Mouse (Mus musculus) kidney, embryonic 15.5 days (tissue): ENCODE measurements around the gene Cfap126. TPM values are rescaled to one million over a fixed set of nuclear protein-coding genes. Genes with fewer than 3 reads are reported as not detected.
"Not testable (repeated sequence)": the region's sequence is repeated elsewhere in the genome, so short reads cannot be mapped to it uniquely, and the experiment has no call there.

Experiments
- ATAC-seq: fragments of 200-750 bp; cut with Nextera tagmentation; replicated peaks from 2 replicates; pipeline ENCODE4 v1.8.0; 2017; ENCODE audit warnings: moderate TSS enrichment; ENCODE audit not compliant: low FRiP score
- H3K27ac ChIP-seq: fragments of 300-500 bp; sonication (generic); 2 replicates; pipeline ENCODE4 v1.5.1; 2015; ENCODE audit warnings: mild to moderate bottlenecking, inconsistent platforms
- H3K27me3 ChIP-seq: fragments of 300-500 bp; sonication (generic); 2 replicates; pipeline ENCODE4 v1.6.1; 2015; ENCODE audit warnings: inconsistent platforms
- H3K36me3 ChIP-seq: fragments of 300-500 bp; sonication (generic); 2 replicates; pipeline ENCODE4 v1.6.1; 2015; ENCODE audit warnings: inconsistent platforms
- H3K4me1 ChIP-seq: fragments of 300-500 bp; sonication (generic); 2 replicates; pipeline ENCODE4 v1.6.1; 2015; ENCODE audit warnings: inconsistent platforms
- H3K4me2 ChIP-seq: fragments of 300-500 bp; sonication (generic); 2 replicates; pipeline ENCODE4 v1.6.1; 2015; ENCODE audit warnings: moderate library complexity, mild to moderate bottlenecking, inconsistent platforms
- H3K4me3 ChIP-seq: fragments of 300-500 bp; sonication (generic); replicated peaks from 2 replicates; pipeline ENCODE4 v1.5.1; 2015; ENCODE audit warnings: mild to moderate bottlenecking, inconsistent platforms
- H3K9ac ChIP-seq: fragments of 300-500 bp; sonication (generic); 2 replicates; pipeline ENCODE4 v1.6.1; 2015; ENCODE audit warnings: mild to moderate bottlenecking, inconsistent platforms
- H3K9me3 ChIP-seq: fragments of 300-500 bp; sonication (generic); replicated peaks from 2 replicates; pipeline ENCODE4 v1.6.1; 2016; ENCODE audit warnings: inconsistent platforms
- WGBS: fragments of 180-500 bp; shearing (Covaris S2); methylation state at CpG from one replicate; pipeline ENCODE4 v1.1.7; 2015; ENCODE audit warnings: mixed read lengths; 5-methylcytosine and 5-hydroxymethylcytosine counted together
- polyA plus RNA-seq: library from polyadenylated mRNA; unstranded; fragments of >200 nt; fragmentation: Nextera tagmentation; extraction: Ambion mirVana; gene quantifications from 2 replicates; pipeline ENCODE4 v1.2.1, GENCODE M21; 2015

The Cfap126 gene
- polyA plus RNA-seq, 1 experiment from 2014 or later: 2.0 TPM

- Histone ChIP-seq H3K4me2 (no peak overlapping the region), H3K4me3 (no peak overlapping the region), H3K9ac (no peak overlapping the region), H3K9me3 (no peaks in the 10 kb centered on the region), H3K27ac (no peak overlapping the region), H3K27me3 (no peaks in the 10 kb centered on the region), H3K36me3 (peaks cover 95% of the 10 kb centered on the region), H3K4me1 (no peaks in the 10 kb centered on the region)
- no peak for ATAC-seq
- WGBS: 98% methylated on average over 2 of the region's 2 CpGs
These were observed 21.9 kb downstream of the Cfap126 start for GRCm38 (mm10) chr1:171135600-171135999.

DNA sequence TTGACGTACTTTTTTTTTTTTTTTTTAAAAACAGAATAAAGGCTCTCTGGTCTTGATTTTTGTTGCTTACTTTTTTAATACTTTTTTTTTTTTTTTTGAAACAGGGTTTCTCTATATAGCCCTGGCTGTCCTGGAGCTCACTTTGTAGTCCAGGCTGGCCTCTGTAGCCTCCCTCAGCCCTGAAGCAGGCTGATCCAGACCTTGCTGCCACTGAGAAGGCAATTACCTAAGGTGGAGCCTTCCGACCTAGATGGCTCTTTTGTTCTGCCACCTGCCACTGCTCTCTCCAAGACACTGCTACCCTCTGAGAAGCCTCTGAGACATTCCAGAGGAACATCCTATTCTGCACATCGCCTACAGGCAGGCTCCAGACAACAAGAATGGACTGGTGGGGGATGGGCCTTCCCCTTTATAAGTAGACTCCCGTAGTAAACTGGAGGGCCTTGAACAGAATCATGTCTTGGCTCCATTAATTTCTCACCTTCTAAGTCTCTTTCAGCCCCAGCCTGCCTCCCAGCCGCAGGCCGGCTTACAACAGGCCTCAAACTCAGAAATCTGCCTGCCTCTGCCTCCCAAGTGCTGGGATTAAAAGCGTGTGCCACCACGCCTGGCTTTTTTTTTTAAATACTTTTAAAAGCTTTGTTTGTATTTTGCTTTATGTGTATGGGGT, 23.9 kb downstream of the Cfap126 start:
- H3K36me3 ChIP-seq: peaks cover 97% of the 10 kb centered on the region
- not testable (repeated sequence) for H3K9me3 ChIP-seq, H3K4me2 ChIP-seq, H3K9ac ChIP-seq, ATAC-seq, H3K4me1 ChIP-seq, H3K27ac ChIP-seq, H3K27me3 ChIP-seq, H3K4me3 ChIP-seq
- 90% methylated on average over 8 of the region's 8 CpGs for WGBS

GRCm38 (mm10) chr1:171142981-171143380, 29.3 kb downstream of the Cfap126 start:
- not testable (repeated sequence) for H3K27ac ChIP-seq, H3K9me3 ChIP-seq, ATAC-seq, H3K9ac ChIP-seq, H3K27me3 ChIP-seq, H3K4me3 ChIP-seq, H3K4me1 ChIP-seq, H3K4me2 ChIP-seq
- peaks cover 72% of the 10 kb centered on the region for H3K36me3 ChIP-seq
- WGBS: 89% methylated on average over 9 of the region's 11 CpGs

- Histone ChIP-seq H3K27me3 (0 out of 2 replicates have a peak, but pooled peaks cover 2% of the 10 kb centered on the region), H3K4me3 (peak within 1 kb of the TSS; percentile 83), H3K27ac (peak within 1 kb of the TSS; percentile 89), H3K4me1 (peaks cover 18% of the 10 kb centered on the region), H3K4me2 (peak within 1 kb of the TSS; percentile 78), H3K9me3 (no peaks in the 10 kb centered on the region), H3K9ac (peak within 1 kb of the TSS; percentile 89), H3K36me3 (peaks cover 5% of the 10 kb centered on the region; the same call in 1 of the 2 replicates)
- peak; percentile 95 for ATAC-seq
- 1% methylated on average over 34 of the region's 34 CpGs for WGBS
These were observed 36.4 kb downstream of the Cfap126 start, which contains the start of the genes Sdhc and Mpz for GRCm38 (mm10) chr1:171149974-171150760. Sdhc (minus strand) TSS chr1:171150603. Mpz (plus strand) TSS chr1:171150711.

DNA sequence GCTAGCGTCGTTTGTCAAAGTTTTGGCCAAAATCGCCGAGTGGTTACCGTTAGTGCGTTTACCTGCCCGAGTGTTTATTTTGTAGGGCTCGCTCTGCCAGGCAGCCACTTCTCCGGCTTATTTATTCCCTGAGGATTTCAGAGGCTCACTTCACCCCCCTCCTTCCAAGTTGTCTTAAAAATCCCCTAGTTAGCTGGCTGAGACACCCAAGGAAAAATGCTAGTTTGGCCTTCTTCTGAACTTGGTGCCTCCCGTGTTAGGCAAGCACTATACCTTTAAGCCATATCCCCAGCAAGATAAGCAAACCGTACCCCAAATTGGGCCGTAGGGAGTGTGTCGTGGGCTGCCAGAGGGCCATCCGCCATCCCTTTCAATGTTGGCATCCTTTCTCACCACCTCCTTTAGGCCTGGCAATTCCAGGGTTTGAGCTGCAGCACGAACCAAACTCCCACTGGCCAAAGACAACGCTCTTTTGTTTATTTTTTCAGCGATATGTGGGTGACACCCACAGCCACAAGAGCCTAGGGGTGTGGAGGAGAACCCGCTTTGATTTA, 37.2 kb downstream of the Cfap126 start:
- peak overlapping the region; percentile 83 for H3K4me3 ChIP-seq
- peak overlapping the region; percentile 51 for H3K9ac ChIP-seq
- no peaks in the 10 kb centered on the region for H3K9me3 ChIP-seq
- H3K27ac ChIP-seq: peak overlapping the region; percentile 84
- peaks cover 18% of the 10 kb centered on the region for H3K4me1 ChIP-seq
- ATAC-seq: peak; percentile 16; the same call in 1 of the 2 replicates
- H3K4me2 ChIP-seq: peak overlapping the region; percentile 78
- WGBS: 3% methylated on average over 18 of the region's 18 CpGs
- H3K36me3 ChIP-seq: peaks cover 2% of the 10 kb centered on the region; the same call in 1 of the 2 replicates
- H3K27me3 ChIP-seq: 0 out of 2 replicates have a peak, but pooled peaks cover 3% of the 10 kb centered on the region

- no peak overlapping the region for H3K9ac ChIP-seq
- no peak for ATAC-seq
- peaks cover 18% of the 10 kb centered on the region for H3K4me1 ChIP-seq
- 0 out of 2 replicates have a peak, but pooled peaks cover 3% of the 10 kb centered on the region for H3K27me3 ChIP-seq
- WGBS: 75% methylated on average over 4 of the region's 4 CpGs
- H3K9me3 ChIP-seq: no peaks in the 10 kb centered on the region
- no peak overlapping the region for H3K4me3 ChIP-seq
- no peak overlapping the region for H3K27ac ChIP-seq
- no peaks in the 10 kb centered on the region for H3K36me3 ChIP-seq
- no peak overlapping the region for H3K4me2 ChIP-seq
These were observed 38.2 kb downstream of the Cfap126 start for GRCm38 (mm10) chr1:171151966-171152365.

DNA sequence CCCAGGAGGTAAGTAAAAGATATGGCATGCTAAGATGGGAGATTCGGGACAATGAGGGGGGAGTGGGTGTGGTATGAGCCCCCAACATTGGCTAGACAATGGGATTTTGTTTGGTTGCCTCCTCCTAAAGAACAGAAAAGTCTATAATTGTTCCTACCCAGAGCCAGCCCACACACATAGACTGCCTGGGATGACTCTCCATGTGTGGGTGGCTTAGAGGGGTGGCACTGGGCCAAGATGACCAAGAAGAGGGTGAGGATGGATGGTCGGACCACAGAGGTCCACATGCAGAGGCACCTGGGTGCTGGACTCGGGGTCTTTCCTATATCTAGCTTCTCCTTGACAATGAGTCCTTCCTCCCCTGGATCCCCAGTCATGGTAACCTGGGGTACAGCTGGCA, 42.9 kb downstream of the Cfap126 start:
- H3K36me3 ChIP-seq: no peaks in the 10 kb centered on the region
- no peaks in the 10 kb centered on the region for H3K9me3 ChIP-seq
- ATAC-seq: no peak
- peaks cover 31% of the 10 kb centered on the region for H3K27me3 ChIP-seq
- H3K4me2 ChIP-seq: no peak overlapping the region
- no peak overlapping the region for H3K4me3 ChIP-seq
- no peak overlapping the region for H3K27ac ChIP-seq
- peaks cover 15% of the 10 kb centered on the region for H3K4me1 ChIP-seq
- 71% methylated on average over 3 of the region's 3 CpGs for WGBS
- no peak overlapping the region for H3K9ac ChIP-seq

GRCm38 (mm10) chr1:171157965-171158364, 44.2 kb downstream of the Cfap126 start:
- H3K27ac ChIP-seq: no peak overlapping the region
- no peak overlapping the region for H3K9ac ChIP-seq
- H3K4me1 ChIP-seq: peaks cover 15% of the 10 kb centered on the region
- no peak overlapping the region for H3K4me2 ChIP-seq
- no peak for ATAC-seq
- H3K27me3 ChIP-seq: peaks cover 33% of the 10 kb centered on the region
- no peak overlapping the region for H3K4me3 ChIP-seq
- no peaks in the 10 kb centered on the region for H3K9me3 ChIP-seq
- no peaks in the 10 kb centered on the region for H3K36me3 ChIP-seq

- 6% methylated on average over 15 of the region's 15 CpGs for WGBS
These were observed 45.8 kb downstream of the Cfap126 start for GRCm38 (mm10) chr1:171159485-171159975.

DNA sequence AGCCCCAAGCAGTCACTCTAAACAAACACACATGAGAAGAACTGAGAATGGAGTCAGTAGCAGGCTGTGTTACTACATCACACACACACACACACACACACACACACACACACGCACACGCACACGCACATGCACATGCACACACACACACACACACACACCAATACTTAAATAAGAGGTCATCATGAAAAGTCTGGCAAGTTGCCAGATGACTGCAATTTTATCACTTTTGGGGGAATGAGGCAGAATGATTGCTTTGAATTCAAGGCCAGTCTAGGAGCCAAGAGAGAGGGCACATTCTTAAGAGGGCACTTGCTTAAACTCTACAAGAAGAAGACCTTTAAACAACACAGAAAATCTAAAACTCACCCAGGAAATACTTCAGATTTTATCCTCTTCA, 48.8 kb downstream of the Cfap126 start:
- ATAC-seq: no peak
- H3K9me3 ChIP-seq: no peaks in the 10 kb centered on the region
- H3K9ac ChIP-seq: no peak overlapping the region
- H3K4me1 ChIP-seq: peaks cover 19% of the 10 kb centered on the region
- H3K36me3 ChIP-seq: no peaks in the 10 kb centered on the region
- no peak overlapping the region for H3K4me3 ChIP-seq
- H3K4me2 ChIP-seq: no peak overlapping the region
- no peak overlapping the region for H3K27ac ChIP-seq
- 83% methylated on average over 3 of the region's 3 CpGs for WGBS
- peaks cover 30% of the 10 kb centered on the region for H3K27me3 ChIP-seq

More at GRCm38 (mm10) chr1:171159485-171159975, 45.8 kb downstream of the Cfap126 start:
- H3K4me3 ChIP-seq: peak overlapping the region; percentile 34
- no peaks in the 10 kb centered on the region for H3K9me3 ChIP-seq
- peaks cover 15% of the 10 kb centered on the region for H3K4me1 ChIP-seq
- 0 out of 2 replicates have a peak overlapping the region, but pooled peaks have one; percentile 23 for H3K9ac ChIP-seq
- no peak overlapping the region for H3K27ac ChIP-seq
- H3K36me3 ChIP-seq: no peaks in the 10 kb centered on the region
- peaks cover 33% of the 10 kb centered on the region for H3K27me3 ChIP-seq
- peak overlapping the region; percentile 62 for H3K4me2 ChIP-seq
- ATAC-seq: peak; percentile 71; the same call in 1 of the 2 replicates

DNA sequence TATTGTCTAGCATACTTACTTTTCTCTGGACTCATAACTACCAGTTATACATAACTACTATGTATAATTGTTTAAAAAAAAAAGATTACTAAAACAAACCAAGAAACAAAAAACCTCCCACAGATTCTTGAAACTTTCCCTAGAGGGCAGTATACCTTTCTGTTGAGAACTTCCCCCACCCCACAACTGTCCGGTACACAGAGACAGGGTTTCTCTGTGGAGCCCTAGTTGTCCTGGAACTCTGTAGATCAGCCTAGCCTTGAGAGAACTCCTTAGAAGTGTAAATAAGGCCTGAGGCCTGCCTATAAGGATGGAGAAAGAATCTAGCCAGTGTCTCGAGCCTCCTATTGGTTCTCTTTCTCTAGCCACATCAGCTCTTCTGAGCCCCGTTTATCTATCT, 50.5 kb downstream of the Cfap126 start:
- peaks cover 15% of the 10 kb centered on the region for H3K27me3 ChIP-seq
- H3K9me3 ChIP-seq: no peaks in the 10 kb centered on the region
- no peak overlapping the region for H3K4me3 ChIP-seq
- ATAC-seq: no peak
- no peak overlapping the region for H3K9ac ChIP-seq
- peaks cover 22% of the 10 kb centered on the region for H3K4me1 ChIP-seq
- no peak overlapping the region for H3K27ac ChIP-seq
- WGBS: 37% methylated on average over 3 of the region's 3 CpGs
- no peaks in the 10 kb centered on the region for H3K36me3 ChIP-seq
- H3K4me2 ChIP-seq: no peak overlapping the region
